Mouse (Mus musculus) gastrocnemius, postnatal 14 days (tissue): ENCODE measurements around the gene Unc79. TPM values are rescaled to one million over a fixed set of nuclear protein-coding genes. Genes with fewer than 3 reads are reported as not detected.

Experiments used
- DNase-seq: peaks from one replicate; pipeline ENCODE4 v3.0.0; 2021; ENCODE audit warnings: mixed read lengths
- intact Hi-C: fragments of 180-260 bp; cut with DNase I; formaldehyde crosslinking; loops from one replicate; pipeline ENCODE4 v1.15.1; 2025; ENCODE audit warnings: low total_unique reads
- long read RNA-seq, 2 experiments: library from polyadenylated mRNA; stranded (forward); transcript quantifications; one replicate each; pipeline ENCODE4 v2.0.0; 2021
- total RNA-seq, 2 experiments: library from RNA; stranded (reverse); gene quantifications; 2 replicates each; pipeline ENCODE4 v1.2.3; 2021

The Unc79 gene
- total RNA-seq = under 1 TPM; 0.07 to 0.10 TPM
- long read RNA-seq, experiment 1 = 0 reads
- long read RNA-seq, experiment 2 = 0 reads

DNA sequence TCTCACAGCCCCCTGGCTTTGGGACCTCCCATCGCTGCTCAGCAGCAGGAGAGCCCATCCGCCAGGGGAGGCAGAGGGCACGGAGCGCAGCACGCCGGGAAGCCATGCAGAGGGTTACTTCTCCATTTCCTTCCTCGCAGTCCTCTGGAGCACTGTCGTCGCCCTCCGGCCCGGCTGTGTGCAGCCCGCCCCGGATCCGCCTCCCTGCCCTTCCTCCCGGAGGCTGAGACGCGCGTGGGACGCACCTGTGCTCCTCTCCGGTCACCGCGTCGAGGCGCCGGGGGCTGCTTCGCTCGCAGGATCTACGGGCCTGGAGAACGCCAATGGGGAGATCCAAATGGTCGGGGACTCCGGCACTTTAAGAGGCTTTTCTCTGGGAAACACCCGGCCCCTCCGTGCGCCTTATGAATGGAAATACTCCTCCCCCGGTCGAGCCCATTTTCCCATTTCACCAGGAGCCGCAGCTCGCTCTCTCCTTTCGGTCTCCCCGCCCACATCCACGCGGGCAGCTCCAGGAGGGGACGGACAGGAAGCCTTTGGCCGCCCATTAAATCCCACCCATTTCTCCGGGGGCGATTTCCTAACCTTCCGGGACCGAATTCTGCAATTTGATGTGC, at the start of gene Unc79:
TSS of gene Unc79 (plus strand) at position 82 of the 617 bp plus-strand sequence.
- intact Hi-C loops = no loop called here
- DNase-seq = peak; percentile 27

- intact Hi-C loops = no loop called here
- no peak for DNase-seq
These were observed 49.6 kb upstream of the Unc79 start, which contains the start of gene Cox8c for GRCm38 (mm10) chr12:102899091-102899490. Cox8c (plus strand) TSS chr12:102899316.

DNA sequence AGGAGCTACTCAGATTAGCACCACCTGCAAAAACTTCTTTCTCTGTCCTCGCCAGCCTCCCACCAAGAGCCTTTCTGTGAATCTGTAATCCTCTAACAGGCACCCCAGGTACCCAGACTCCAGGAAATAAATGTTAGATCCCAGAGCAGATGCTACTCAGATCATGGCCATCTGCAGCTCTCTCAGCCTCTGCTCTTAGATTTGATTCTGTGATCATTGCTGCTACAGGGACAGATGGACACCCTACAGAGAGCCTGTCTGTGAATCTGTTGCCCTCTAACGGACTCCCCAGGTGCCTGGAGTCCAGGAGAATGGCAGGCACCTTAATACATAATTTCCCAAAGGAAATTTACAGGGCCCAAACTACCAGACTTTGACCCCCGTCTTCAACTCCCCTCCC, 40.5 kb upstream of the Unc79 start:
- intact Hi-C loops = no loop called here
- no peak for DNase-seq

GRCm38 (mm10) chr12:102916073-102916472, 32.6 kb upstream of the Unc79 start:
- no peak for DNase-seq
- intact Hi-C loops = no loop called here

GRCm38 (mm10) chr12:102929764-102930163, 18.9 kb upstream of the Unc79 start:
- intact Hi-C loops = no loop called here
- no peak for DNase-seq

- no peak for DNase-seq
- intact Hi-C loops = no loop called here
These were observed 18.3 kb upstream of the Unc79 start for GRCm38 (mm10) chr12:102930335-102930734.

DNA sequence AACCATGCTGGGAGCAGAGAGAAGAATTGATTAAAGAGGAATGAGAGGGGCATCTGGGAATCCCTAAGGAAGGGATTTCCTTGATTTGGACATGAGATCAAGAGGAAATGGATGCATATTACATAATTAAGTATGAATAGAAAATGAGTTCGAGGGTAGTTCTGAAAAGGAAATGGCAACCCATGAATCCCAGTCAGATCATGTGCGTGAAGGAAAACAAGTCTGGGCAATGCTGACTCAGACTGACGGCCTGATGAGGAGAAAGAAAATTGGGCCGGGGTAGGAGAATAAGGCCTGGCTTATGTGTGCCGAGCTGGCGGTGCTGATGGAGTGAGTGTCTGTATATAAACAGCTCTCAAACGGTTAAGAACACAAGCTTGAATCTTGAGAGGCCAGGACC, 17.9 kb upstream of the Unc79 start:
- no peak for DNase-seq
- intact Hi-C loops = no loop called here

DNA sequence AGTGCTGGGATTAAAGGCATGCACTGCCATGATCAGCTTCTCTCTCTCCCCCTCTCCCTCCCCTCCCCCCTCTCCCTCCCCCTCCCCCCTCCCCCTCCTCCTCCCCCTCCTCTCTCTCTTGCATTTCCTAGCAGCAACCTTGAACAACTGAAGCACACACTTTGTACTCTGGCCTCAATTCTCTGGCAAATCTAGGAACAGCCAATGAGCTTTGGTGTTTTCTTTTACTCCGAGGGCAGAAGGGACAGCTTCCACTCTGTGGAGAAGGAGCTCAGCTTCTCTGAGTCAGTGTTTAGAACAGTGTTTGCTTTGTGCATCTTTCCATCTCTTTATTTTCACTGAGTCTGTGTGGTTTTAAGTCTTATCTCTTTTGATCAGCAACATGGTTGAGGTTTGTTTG, 12.8 kb upstream of the Unc79 start:
- intact Hi-C loops = no loop called here
- DNase-seq = no peak

DNA sequence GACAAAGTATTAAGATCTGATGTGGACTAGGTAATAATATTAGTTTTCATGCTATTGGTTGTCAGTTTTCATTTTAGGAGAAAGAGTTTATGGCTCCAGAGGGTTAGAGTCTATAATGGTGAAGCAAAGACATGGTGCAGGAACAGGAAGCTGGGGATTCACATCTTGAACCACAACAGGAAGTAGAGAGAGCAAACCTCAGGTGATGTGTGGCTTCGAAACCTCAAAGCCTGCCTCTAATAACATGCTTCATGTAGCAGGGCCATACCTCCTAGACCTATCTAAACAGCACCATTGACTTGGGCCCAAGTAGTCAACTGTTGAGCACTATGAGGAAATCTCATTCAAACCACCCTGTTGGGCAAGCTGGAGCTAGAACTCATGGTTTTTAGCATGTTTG, 3.1 kb upstream of the Unc79 start:
- DNase-seq = no peak
- intact Hi-C loops = no loop called here

- intact Hi-C loops = no loop called here
- no peak for DNase-seq
These were observed 833 bp upstream of the Unc79 start for GRCm38 (mm10) chr12:102947826-102948225.

- intact Hi-C loops = no loop called here
- peak; percentile 61 for DNase-seq
These were observed 943 bp downstream of the Unc79 start for GRCm38 (mm10) chr12:102949395-102950208.

DNA sequence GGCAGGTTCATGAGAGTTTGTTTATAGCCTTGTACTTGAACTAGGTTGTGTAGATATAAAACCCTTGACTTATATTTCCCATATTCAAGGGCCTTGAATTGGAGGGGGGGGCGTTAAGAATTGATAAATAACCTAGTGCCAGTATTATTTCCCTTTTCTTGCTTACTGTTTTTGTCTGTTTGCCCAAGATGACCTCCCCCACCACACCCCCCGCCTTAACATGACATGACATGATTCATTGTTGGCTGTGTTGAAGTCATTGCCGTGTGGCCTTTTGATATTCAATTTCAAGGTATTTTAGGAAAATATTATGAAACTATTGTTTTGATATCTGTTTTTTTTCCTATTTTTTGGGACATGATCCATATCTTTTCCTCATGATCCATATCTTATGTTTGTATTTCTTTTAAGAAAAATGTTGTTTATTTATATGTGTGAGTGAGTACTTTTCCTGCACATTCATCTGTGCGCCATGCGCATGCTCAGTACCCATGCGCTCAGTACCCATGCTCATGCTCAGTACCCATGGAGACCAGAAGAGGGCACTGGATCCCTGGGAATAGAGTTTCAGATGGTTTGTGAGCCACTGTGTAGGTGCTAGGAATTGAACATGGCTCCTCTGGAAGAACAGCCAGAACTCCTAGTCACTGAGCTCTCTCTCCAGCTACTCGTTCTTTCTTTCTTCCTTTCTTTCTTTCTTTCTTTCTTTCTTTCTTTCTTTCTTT, 11.6 kb downstream of the Unc79 start:
- intact Hi-C loops = no loop called here
- no peak for DNase-seq

- intact Hi-C loops = no loop called here
- DNase-seq = no peak
These were observed 12.4 kb downstream of the Unc79 start for GRCm38 (mm10) chr12:102961066-102961465.

DNA sequence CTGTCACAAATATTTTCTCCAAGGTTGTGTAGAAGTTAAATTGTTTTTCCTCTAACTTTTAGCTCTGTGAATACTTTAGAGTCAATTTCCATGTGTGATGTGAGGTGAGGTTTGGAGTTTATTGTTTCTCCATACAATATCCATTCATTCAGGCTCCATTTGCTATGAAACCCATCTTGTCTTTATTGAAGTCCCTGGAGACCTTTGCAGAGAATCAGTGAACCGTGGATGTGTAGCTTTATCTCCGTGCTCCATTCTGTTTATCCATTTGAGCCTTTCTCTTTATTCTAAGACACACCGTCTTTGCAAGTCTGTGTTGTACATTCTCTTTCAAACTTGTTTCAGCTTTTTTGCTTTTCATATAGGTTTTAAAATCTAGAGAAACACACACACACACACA, 15.8 kb downstream of the Unc79 start:
- no peak for DNase-seq
- intact Hi-C loops = no loop called here

GRCm38 (mm10) chr12:102980584-102980983, 31.9 kb downstream of the Unc79 start:
- intact Hi-C loops = no loop called here

GRCm38 (mm10) chr12:102981543-102981942, 32.9 kb downstream of the Unc79 start:
- DNase-seq = no peak
- intact Hi-C loops = no loop called here

More at GRCm38 (mm10) chr12:102980584-102980983, 31.9 kb downstream of the Unc79 start:
- DNase-seq = no peak

GRCm38 (mm10) chr12:102985401-102985800, 36.7 kb downstream of the Unc79 start:
- DNase-seq = peak; percentile 4

DNA sequence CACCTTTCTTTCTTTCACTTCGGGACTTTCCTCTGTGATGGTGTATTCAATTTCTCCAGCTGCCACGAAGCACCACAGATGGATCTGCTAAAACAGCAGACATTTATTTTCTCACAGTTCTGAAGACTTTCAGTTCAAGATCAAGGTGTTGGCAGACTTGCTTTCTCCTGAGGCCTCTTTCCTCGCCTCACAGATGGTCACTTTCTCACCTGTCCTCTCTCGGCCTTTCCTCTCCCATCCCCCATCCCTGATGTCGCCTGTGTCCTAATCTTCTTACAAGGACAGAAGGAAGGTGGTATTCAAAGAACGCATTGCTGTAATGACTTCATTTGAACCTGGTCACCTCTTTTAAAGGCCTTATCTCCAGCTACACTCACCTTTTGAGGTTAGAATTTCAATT, 39.1 kb downstream of the Unc79 start:
- DNase-seq = no peak
- intact Hi-C loops = no loop called here

More at GRCm38 (mm10) chr12:102985401-102985800, 36.7 kb downstream of the Unc79 start:
- intact Hi-C loops = no loop called here

GRCm38 (mm10) chr12:103008491-103008890, 59.8 kb downstream of the Unc79 start:
- intact Hi-C loops = no loop called here
- no peak for DNase-seq

DNA sequence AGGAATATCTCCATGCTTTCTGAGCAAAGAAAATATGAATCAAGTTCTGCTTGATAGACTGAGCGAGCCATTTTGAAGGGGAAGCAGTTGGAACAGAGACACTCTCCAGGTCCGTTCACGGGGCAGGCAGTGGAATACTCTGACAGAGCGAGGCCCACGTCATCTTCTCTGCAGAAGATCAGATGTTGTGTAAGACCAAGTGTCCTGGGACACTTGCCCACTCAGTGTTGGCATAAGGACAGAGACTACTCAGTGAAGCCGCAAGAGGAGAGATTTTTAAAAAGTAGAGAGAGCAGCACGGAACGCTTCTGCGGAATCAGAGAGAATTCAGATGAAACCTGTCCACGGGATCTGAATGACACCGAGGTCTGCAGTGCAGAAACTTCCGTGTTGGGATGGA, 69.5 kb downstream of the Unc79 start:
- intact Hi-C loops = no loop called here
- DNase-seq = no peak
